Mouse (Mus musculus): ENCODE results near the gene Prkag1.

- no peak for TF ChIP-seq CTCF (IDR thresholded peaks at IDR 0.05; ENCODE audit: insufficient read depth, low read depth, low read length)
- TF ChIP-seq POLR2A (IDR thresholded peaks at IDR 0.05; ENCODE audit: insufficient read depth, low read depth, low read length): no peak
Observed at GRCm38 (mm10) chr15:98771813-98772425, 59.4 kb downstream of the Prkag1 start.

All from olfactory bulb, adult 2 months (tissue).